Mouse (Mus musculus) bone marrow, adult 2 months (tissue): Measurements from ENCODE around the gene Mast4. TPM values are rescaled to one million over a fixed set of nuclear protein-coding genes. Genes with fewer than 3 reads are reported as not detected.
A peak's percentile ranks its signal among the peaks of the same experiment; 100 is the strongest.

Experiments used
- H3K27ac ChIP-seq: fragments of 200-500 bp; 2 replicates; pipeline ENCODE4 v1.5.1; 2012; ENCODE audit warnings: low read depth, mild to moderate bottlenecking, control low read depth, inconsistent platforms, low read length; ENCODE audit not compliant: control insufficient read depth, poor library complexity, insufficient read depth
- H3K4me1 ChIP-seq: fragments of 200-500 bp; 2 replicates; pipeline ENCODE4 v1.6.1; 2011; ENCODE audit warnings: low read length; ENCODE audit not compliant: control insufficient read depth, insufficient read depth
- H3K4me3 ChIP-seq: fragments of 200-500 bp; replicated peaks from 2 replicates; pipeline ENCODE3; 2011; ENCODE audit warnings: mild to moderate bottlenecking, low read depth, low read length, control low read depth; ENCODE audit not compliant: control insufficient read depth
- CTCF ChIP-seq: fragments of 200-500 bp; IDR thresholded peaks from 2 replicates; pipeline ENCODE4 v1.5.1; 2011; ENCODE audit warnings: low read length, control low read depth; ENCODE audit not compliant: control insufficient read depth, insufficient read depth
- POLR2A ChIP-seq: fragments of 200-500 bp; IDR thresholded peaks from 2 replicates; pipeline ENCODE4 v1.6.1; 2011; ENCODE audit warnings: low read depth, mild to moderate bottlenecking, control low read depth, low read length, borderline replicate concordance; ENCODE audit not compliant: control insufficient read depth
- WGBS: fragments of 180-500 bp; shearing (Covaris S2); methylation state at CpG from one replicate; pipeline ENCODE4 v1.1.7; 2018; 5-methylcytosine and 5-hydroxymethylcytosine counted together
- polyA plus RNA-seq: library from polyadenylated mRNA; stranded (reverse); fragments of >200 nt; gene quantifications from 2 replicates; pipeline ENCODE4 v1.2.4, GENCODE M21; 2011; ENCODE audit warnings: low replicate concordance; ENCODE audit not compliant: missing spikeins, insufficient read depth, insufficient read length

Gene Mast4
- polyA plus RNA-seq, 1 experiment = 6.7 TPM

- TF ChIP-seq CTCF (no peak), POLR2A (no peak)
- Histone ChIP-seq H3K4me1 (no peaks in the 10 kb centered on the region; the same call in 1 of the 2 replicates), H3K4me3 (no peak overlapping the region), H3K27ac (no peak overlapping the region)
- 69% methylated on average over 19 of the region's 19 CpGs for WGBS
Observed at GRCm38 (mm10) chr13:102753714-102754556, 580.4 kb downstream of the Mast4 start.

- Histone ChIP-seq H3K4me1 (no peaks in the 10 kb centered on the region; the same call in 1 of the 2 replicates), H3K4me3 (no peak overlapping the region), H3K27ac (no peak overlapping the region)
- TF ChIP-seq CTCF (no peak), POLR2A (no peak)
- WGBS = 89% methylated on average over 10 of the region's 10 CpGs
Observed at GRCm38 (mm10) chr13:102749891-102750290, 584.4 kb downstream of the Mast4 start.

GRCm38 (mm10) chr13:102749194-102749593 is 585.1 kb downstream of the Mast4 start:
- no peak for TF ChIP-seq POLR2A
- no peak for TF ChIP-seq CTCF
- no peaks in the 10 kb centered on the region; the same call in 1 of the 2 replicates for H3K4me1 ChIP-seq
- 79% methylated on average over 6 of the region's 6 CpGs for WGBS
- no peak overlapping the region for H3K4me3 ChIP-seq
- no peak overlapping the region for H3K27ac ChIP-seq

GRCm38 (mm10) chr13:102746803-102747561 is 587.3 kb downstream of the Mast4 start:
- H3K4me1 ChIP-seq = no peaks in the 10 kb centered on the region; the same call in 1 of the 2 replicates
- H3K4me3 ChIP-seq = no peak overlapping the region
- no peak overlapping the region for H3K27ac ChIP-seq
- 48% methylated on average over 17 of the region's 17 CpGs for WGBS
- TF ChIP-seq POLR2A = no peak
- TF ChIP-seq CTCF = no peak

GRCm38 (mm10) chr13:102745626-102746342 is 588.5 kb downstream of the Mast4 start:
- TF ChIP-seq CTCF (no peak), POLR2A (no peak)
- 81% methylated on average over 9 of the region's 9 CpGs for WGBS
- Histone ChIP-seq H3K27ac (no peak overlapping the region), H3K4me1 (no peaks in the 10 kb centered on the region), H3K4me3 (no peak overlapping the region)

GRCm38 (mm10) chr13:102745270-102745600 is 589.1 kb downstream of the Mast4 start:
- no peak overlapping the region for H3K4me3 ChIP-seq
- H3K27ac ChIP-seq = no peak overlapping the region
- H3K4me1 ChIP-seq = no peaks in the 10 kb centered on the region
- 88% methylated on average over 3 of the region's 3 CpGs for WGBS
- no peak for TF ChIP-seq POLR2A
- TF ChIP-seq CTCF = no peak

GRCm38 (mm10) chr13:102744481-102745269 is 589.6 kb downstream of the Mast4 start:
- Histone ChIP-seq H3K4me1 (no peaks in the 10 kb centered on the region), H3K27ac (no peak overlapping the region), H3K4me3 (no peak overlapping the region)
- WGBS = 63% methylated on average over 9 of the region's 9 CpGs
- TF ChIP-seq CTCF = peak; percentile 73
- TF ChIP-seq POLR2A = no peak
